Mouse (Mus musculus): ENCODE results near the gene Mrpl18. TPM values are rescaled to one million over a fixed set of nuclear protein-coding genes. Genes with fewer than 3 reads are reported as not detected.

Gene Mrpl18
- total and polyA plus RNA-seq, 3 experiments, result 202 to 257 TPM; not detected in 1

GRCm38 (mm10) chr17:12925703-12926180, 9.6 kb upstream of the Mrpl18 start:
- no peak for DNase-seq (ENCODE audit: low read depth, low spot score)
- Histone ChIP-seq H3K4me3 (ENCODE audit: control insufficient read depth in 1 of 2, insufficient read depth in 1 of 2, low read depth in 2 of 2, low read length in 2 of 2) (no peak overlapping the region), H3K9ac (ENCODE audit: control insufficient read depth, low read depth, low read length, poor library complexity, severe bottlenecking) (no peak overlapping the region), H3K4me1 (ENCODE audit: control insufficient read depth in 1 of 2, insufficient read depth in 2 of 2, low read length in 2 of 2) (no peaks in the 10 kb centered on the region), H3K27me3 (ENCODE audit: control insufficient read depth in 1 of 2, insufficient read depth in 2 of 2, low read length in 2 of 2) (no peaks in the 10 kb centered on the region), H3K27ac (ENCODE audit: control insufficient read depth, low read depth, low read length) (no peak overlapping the region), H3K36me3 (ENCODE audit: control insufficient read depth in 1 of 2, insufficient read depth in 2 of 2, low read length in 2 of 2) (peaks cover 0 to 29% of the 10 kb centered on the region in 2 experiments; a peak in 3 of 4 replicates), H3K79me2 (ENCODE audit: control insufficient read depth, insufficient read depth, low read length, poor library complexity) (no peaks in the 10 kb centered on the region), H3K9me3 (replicated peaks; ENCODE audit: insufficient read depth, low read length) (no peaks in the 10 kb centered on the region)
- 0 out of 2 replicates have a peak, but pooled peaks have one; percentile 17 for TF ChIP-seq MYB (IDR thresholded peaks at IDR 0.05; ENCODE audit: low read depth, low read length)
- no peak for TF ChIP-seq POLR2AphosphoS5 (IDR thresholded peaks at IDR 0.05; ENCODE audit: borderline replicate concordance, low read depth, low read length)
- TF ChIP-seq EP300 (IDR thresholded peaks at IDR 0.05; ENCODE audit: low read depth in 1 of 2, low read length in 2 of 2), result no peak
- peak; percentile 52 for TF ChIP-seq POLR2AphosphoS2 (IDR thresholded peaks at IDR 0.05; ENCODE audit: low read length)
- no peak for TF ChIP-seq USF2 (IDR thresholded peaks at IDR 0.05; ENCODE audit: borderline replicate concordance in 1 of 2, insufficient read depth in 1 of 2, low read depth in 1 of 2, low read length in 2 of 2)
- TF ChIP-seq RCOR1 (IDR thresholded peaks at IDR 0.05; ENCODE audit: low read depth, low read length), result no peak
- TF ChIP-seq POLR2A (IDR thresholded peaks at IDR 0.05; ENCODE audit: control insufficient read depth in 1 of 2, insufficient read depth in 1 of 2, low read depth in 1 of 2, low read length in 2 of 2, poor library complexity in 1 of 2), result peak in 1 of 2 experiments; percentile 26; a peak in 1 of 4 replicates
- no peak for TF ChIP-seq NELFE (IDR thresholded peaks at IDR 0.05; ENCODE audit: low read depth, low read length)
- TF ChIP-seq NRF1 (IDR thresholded peaks at IDR 0.05; ENCODE audit: insufficient read depth, low read depth, low read length, poor library complexity, severe bottlenecking), result no peak
- no peak for TF ChIP-seq CTCF (IDR thresholded peaks at IDR 0.05 in 2 of 3, conservative IDR thresholded peaks at IDR 0.05 in 1 of 3; ENCODE audit: control insufficient read depth in 1 of 3, insufficient read depth in 1 of 3, low read depth in 2 of 3, low read length in 3 of 3, poor library complexity in 1 of 3, severe bottlenecking in 1 of 3)

DNA sequence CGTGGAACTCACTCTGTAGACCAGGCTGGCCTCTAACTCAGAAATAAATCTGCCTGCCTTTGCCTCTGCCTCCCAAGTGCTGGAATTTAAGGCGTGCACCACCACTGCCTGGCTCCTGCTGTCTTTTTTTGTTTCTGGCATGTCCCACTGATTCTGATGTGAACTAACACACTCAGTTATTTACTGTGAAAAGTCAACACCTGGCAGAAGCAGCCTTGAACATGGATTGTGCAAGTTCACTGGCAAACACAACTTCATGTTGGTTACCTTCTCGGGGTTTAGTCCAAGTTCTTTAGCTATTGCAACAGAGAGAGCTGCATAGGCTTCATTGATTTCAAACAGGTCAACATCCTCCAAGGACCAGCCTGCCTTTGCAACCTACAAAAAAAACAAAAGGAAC, 8.9 kb upstream of the Mrpl18 start:
- Histone ChIP-seq H3K9me3 (replicated peaks; ENCODE audit: insufficient read depth, low read length) (no peaks in the 10 kb centered on the region), H3K4me3 (ENCODE audit: control insufficient read depth in 1 of 2, insufficient read depth in 1 of 2, low read depth in 2 of 2, low read length in 2 of 2) (no peak overlapping the region), H3K36me3 (ENCODE audit: control insufficient read depth in 1 of 2, insufficient read depth in 2 of 2, low read length in 2 of 2) (peaks cover 7 to 37% of the 10 kb centered on the region in 2 experiments), H3K4me1 (ENCODE audit: control insufficient read depth in 1 of 2, insufficient read depth in 2 of 2, low read length in 2 of 2) (no peaks in the 10 kb centered on the region), H3K27ac (ENCODE audit: control insufficient read depth, low read depth, low read length) (no peak overlapping the region), H3K27me3 (ENCODE audit: control insufficient read depth in 1 of 2, insufficient read depth in 2 of 2, low read length in 2 of 2) (no peaks in the 10 kb centered on the region), H3K9ac (ENCODE audit: control insufficient read depth, low read depth, low read length, poor library complexity, severe bottlenecking) (no peak overlapping the region), H3K79me2 (ENCODE audit: control insufficient read depth, insufficient read depth, low read length, poor library complexity) (0 out of 2 replicates have a peak, but pooled peaks cover 3% of the 10 kb centered on the region)
- DNase-seq (ENCODE audit: low read depth, low spot score), result no peak
- no peak for TF ChIP-seq NRF1 (IDR thresholded peaks at IDR 0.05; ENCODE audit: insufficient read depth, low read depth, low read length, poor library complexity, severe bottlenecking)
- TF ChIP-seq POLR2A (IDR thresholded peaks at IDR 0.05; ENCODE audit: control insufficient read depth in 1 of 2, insufficient read depth in 1 of 2, low read depth in 1 of 2, low read length in 2 of 2, poor library complexity in 1 of 2), result peak in 1 of 2 experiments; percentile 15; a peak in 1 of 4 replicates
- no peak for TF ChIP-seq RAD21 (IDR thresholded peaks at IDR 0.05; ENCODE audit: low read depth, low read length)

GRCm38 (mm10) chr17:12921073-12921472, 4.9 kb upstream of the Mrpl18 start:
- Histone ChIP-seq H3K27me3 (ENCODE audit: control insufficient read depth in 1 of 2, insufficient read depth in 2 of 2, low read length in 2 of 2) (no peaks in the 10 kb centered on the region), H3K9ac (ENCODE audit: control insufficient read depth, low read depth, low read length, poor library complexity, severe bottlenecking) (no peak overlapping the region), H3K79me2 (ENCODE audit: control insufficient read depth, insufficient read depth, low read length, poor library complexity) (peaks cover 23% of the 10 kb centered on the region), H3K4me3 (ENCODE audit: control insufficient read depth in 1 of 2, insufficient read depth in 1 of 2, low read depth in 2 of 2, low read length in 2 of 2) (no peak overlapping the region), H3K9me3 (replicated peaks; ENCODE audit: insufficient read depth, low read length) (no peaks in the 10 kb centered on the region), H3K4me1 (ENCODE audit: control insufficient read depth in 1 of 2, insufficient read depth in 2 of 2, low read length in 2 of 2) (peaks cover 0 to 3% of the 10 kb centered on the region in 2 experiments; a peak in 2 of 4 replicates), H3K27ac (ENCODE audit: control insufficient read depth, low read depth, low read length) (no peak overlapping the region), H3K36me3 (ENCODE audit: control insufficient read depth in 1 of 2, insufficient read depth in 2 of 2, low read length in 2 of 2) (peaks cover 28 to 58% of the 10 kb centered on the region in 2 experiments)
- TF ChIP-seq NELFE (IDR thresholded peaks at IDR 0.05; ENCODE audit: low read depth, low read length) (no peak), RCOR1 (IDR thresholded peaks at IDR 0.05; ENCODE audit: low read depth, low read length) (no peak)
- DNase-seq (ENCODE audit: low read depth, low spot score), result peak; percentile 58

All from MEL (cell line).